Mouse (Mus musculus) lung, adult 2 months (tissue): ENCODE results near the gene Ppp1r11. TPM values are rescaled to one million over a fixed set of nuclear protein-coding genes. Genes with fewer than 3 reads are reported as not detected.

Experiments
- DNase-seq: peaks from one replicate; pipeline ENCODE4 v3.0.0; 2022
- H3K4me1 ChIP-seq: fragments of 200-500 bp; 2 replicates; pipeline ENCODE4 v1.6.1; 2011; ENCODE audit warnings: low read length; ENCODE audit not compliant: control insufficient read depth, insufficient read depth
- H3K4me3 ChIP-seq: fragments of 200-500 bp; replicated peaks from 2 replicates; pipeline ENCODE3; 2011; ENCODE audit warnings: low read depth, mild to moderate bottlenecking, control low read depth, low read length; ENCODE audit errors: extremely low read depth
- CTCF ChIP-seq: fragments of 200-500 bp; IDR thresholded peaks from 2 replicates; pipeline ENCODE4 v1.5.1; 2011; ENCODE audit warnings: mild to moderate bottlenecking, low read length, control low read depth; ENCODE audit not compliant: insufficient read depth
- POLR2A ChIP-seq: fragments of 200-500 bp; IDR thresholded peaks from 2 replicates; pipeline ENCODE4 v1.6.1; 2011; ENCODE audit warnings: low read depth, mild to moderate bottlenecking, control low read depth, low read length, borderline replicate concordance; ENCODE audit errors: extremely low read depth
- WGBS: fragments of 180-500 bp; shearing (Covaris S2); methylation state at CpG from one replicate; pipeline ENCODE4 v1.1.7; 2018; 5-methylcytosine and 5-hydroxymethylcytosine counted together
- polyA plus RNA-seq: library from polyadenylated mRNA; depleted of rRNA; stranded (reverse); fragments of >200 nt; gene quantifications from 2 replicates; pipeline ENCODE4 v1.2.3, GENCODE M21; 2012

Ppp1r11 gene
- polyA plus RNA-seq, 1 experiment = 58.3 TPM

DNA sequence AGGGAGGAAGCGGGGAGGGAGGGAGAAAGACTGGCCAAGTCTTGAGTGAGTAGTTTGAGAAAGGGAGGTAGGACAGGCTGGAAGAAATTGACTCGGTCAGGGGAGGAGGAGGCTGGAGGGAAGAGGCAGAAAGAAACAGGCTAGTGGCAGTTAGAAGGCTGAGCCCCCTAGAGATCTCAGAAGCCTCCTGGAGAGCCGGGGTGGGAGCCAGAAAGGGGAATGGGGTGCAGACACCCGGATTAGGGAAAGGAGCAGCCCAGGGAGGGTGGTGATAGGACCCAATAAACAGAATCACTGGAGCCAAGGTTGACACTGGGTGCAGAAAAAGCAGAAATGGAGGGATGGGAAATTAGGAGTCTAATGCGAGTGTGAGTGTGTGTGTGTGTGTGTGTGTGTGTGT lies 7.8 kb downstream of the Ppp1r11 start:
- WGBS = 16% methylated on average over 5 of the region's 5 CpGs
- H3K4me1 ChIP-seq = no peaks in the 10 kb centered on the region
- no peak for TF ChIP-seq CTCF
- TF ChIP-seq POLR2A = no peak
- DNase-seq = no peak
- peak overlapping the region; percentile 28 for H3K4me3 ChIP-seq

DNA sequence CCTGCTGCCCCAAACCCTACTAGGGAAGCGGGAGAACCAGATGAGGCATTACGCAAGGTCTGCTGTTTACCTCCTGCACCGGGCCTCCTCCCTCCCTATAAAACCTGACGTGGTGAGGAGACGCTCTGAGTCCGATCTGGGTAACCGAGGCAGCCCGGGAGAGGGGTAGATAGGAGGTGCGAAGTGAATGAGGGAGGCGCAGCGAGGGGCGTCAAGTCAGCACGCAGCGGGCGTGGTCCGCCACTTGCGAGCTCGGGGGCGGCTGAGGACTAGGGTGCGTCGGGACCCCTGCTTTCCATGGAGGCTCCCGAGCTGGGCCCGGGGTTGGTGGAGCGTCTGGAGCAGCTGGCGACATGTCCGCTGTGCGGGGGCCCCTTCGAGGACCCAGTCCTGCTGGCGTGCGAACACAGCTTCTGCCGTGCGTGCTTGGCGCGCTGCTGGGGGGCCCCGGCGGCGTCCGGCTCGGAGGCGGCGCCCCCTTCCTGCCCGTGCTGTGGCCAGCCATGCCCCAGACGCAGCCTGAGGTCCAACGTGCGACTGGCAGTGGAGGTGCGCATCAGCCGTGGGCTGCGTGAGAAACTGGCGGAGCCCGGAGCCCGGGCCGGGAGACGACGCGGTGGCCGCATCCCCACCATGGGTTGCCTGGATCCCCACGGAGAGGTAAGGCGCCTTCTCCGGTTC lies 8.6 kb downstream of the Ppp1r11 start, which contains the start of gene Rnf39:
Gene Rnf39 (plus strand): TSS at position 128 of the 681 bp plus-strand sequence.
- no peak for DNase-seq
- Histone ChIP-seq H3K4me3 (peak within 1 kb of the TSS; percentile 51), H3K4me1 (no peaks in the 10 kb centered on the region)
- no peak for TF ChIP-seq CTCF
- peak; percentile 82; the same call in 1 of the 2 replicates for TF ChIP-seq POLR2A
- WGBS = 2% methylated on average over 58 of the region's 59 CpGs

DNA sequence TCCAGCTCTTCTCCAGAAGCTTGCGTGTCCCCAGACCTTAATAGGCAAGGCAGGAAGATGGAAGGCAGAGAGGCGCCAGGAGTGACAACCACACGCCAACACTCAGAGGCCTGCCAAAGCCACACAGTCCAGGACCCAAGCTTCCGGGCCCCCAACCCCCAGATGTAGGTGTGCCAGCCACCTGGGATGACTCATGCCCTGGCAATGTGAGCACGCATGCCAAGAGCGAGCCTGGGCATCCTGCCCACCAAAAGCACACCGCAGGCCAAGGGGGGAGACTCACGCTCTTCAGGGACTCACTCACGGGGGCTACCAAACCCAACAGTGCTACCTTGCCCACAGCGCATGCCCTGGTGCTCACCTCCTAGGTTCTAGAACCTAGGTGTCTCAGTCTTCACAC lies 9.2 kb downstream of the Ppp1r11 start:
- no peaks in the 10 kb centered on the region for H3K4me1 ChIP-seq
- WGBS = 22% methylated on average over 10 of the region's 10 CpGs
- DNase-seq = peak; percentile 87
- peak overlapping the region; percentile 51 for H3K4me3 ChIP-seq
- TF ChIP-seq POLR2A (no peak), CTCF (no peak)

DNA sequence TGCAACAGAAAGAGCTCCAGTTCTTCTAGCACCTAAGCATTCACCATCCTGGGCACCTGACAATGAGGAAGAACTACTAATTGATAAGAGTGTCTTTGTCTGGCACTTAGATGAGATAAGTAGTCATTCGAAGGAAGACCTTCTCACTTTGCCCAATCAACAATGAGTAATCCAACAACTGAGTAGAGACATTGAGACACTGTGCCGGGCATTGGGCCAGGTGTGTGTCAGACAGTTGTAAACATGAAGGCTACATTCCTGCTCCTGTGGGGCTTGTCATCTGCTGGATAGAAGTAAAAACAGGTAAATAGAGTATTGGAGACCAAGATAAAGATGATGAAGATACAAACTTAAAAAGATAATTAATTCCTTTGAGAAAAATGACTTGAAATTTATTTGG lies 13.5 kb downstream of the Ppp1r11 start:
- no peak for DNase-seq
- Histone ChIP-seq H3K4me1 (no peaks in the 10 kb centered on the region), H3K4me3 (no peak overlapping the region)
- WGBS = 66% methylated on average over 2 of the region's 2 CpGs
- TF ChIP-seq CTCF (no peak), POLR2A (no peak)

- Histone ChIP-seq H3K4me3 (no peak overlapping the region), H3K4me1 (no peaks in the 10 kb centered on the region)
- 24% methylated on average over 2 of the region's 2 CpGs for WGBS
- no peak for TF ChIP-seq POLR2A
- no peak for TF ChIP-seq CTCF
- no peak for DNase-seq
These were observed 19.7 kb downstream of the Ppp1r11 start for GRCm38 (mm10) chr17:36931806-36932205.

DNA sequence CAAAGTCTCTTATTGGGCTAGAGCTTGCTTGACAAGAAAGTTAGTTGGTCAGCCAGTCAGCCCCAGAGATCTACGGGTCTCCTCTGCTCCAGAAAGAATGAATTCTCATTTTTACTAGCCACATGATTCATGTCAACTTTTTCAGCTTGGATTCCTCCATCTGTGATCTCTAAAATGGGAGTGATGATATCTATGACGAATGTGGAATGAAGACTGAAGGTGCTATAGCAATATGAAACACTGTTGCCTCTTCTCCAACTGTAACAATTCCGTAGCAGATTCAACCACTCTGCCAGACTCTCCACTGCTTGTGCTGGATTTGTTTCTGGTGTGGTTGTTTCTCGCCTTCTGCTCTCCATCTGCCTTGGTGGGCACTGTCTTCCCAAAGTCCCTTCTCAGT lies 20.4 kb downstream of the Ppp1r11 start:
- no peaks in the 10 kb centered on the region for H3K4me1 ChIP-seq
- DNase-seq = no peak
- 83% methylated on average over 4 of the region's 4 CpGs for WGBS
- H3K4me3 ChIP-seq = no peak overlapping the region
- TF ChIP-seq POLR2A (no peak), CTCF (no peak)

- TF ChIP-seq POLR2A (no peak), CTCF (no peak)
- no peak for DNase-seq
- WGBS = 54% methylated on average over 6 of the region's 6 CpGs
These were observed 21.3 kb downstream of the Ppp1r11 start for GRCm38 (mm10) chr17:36930233-36930632.

DNA sequence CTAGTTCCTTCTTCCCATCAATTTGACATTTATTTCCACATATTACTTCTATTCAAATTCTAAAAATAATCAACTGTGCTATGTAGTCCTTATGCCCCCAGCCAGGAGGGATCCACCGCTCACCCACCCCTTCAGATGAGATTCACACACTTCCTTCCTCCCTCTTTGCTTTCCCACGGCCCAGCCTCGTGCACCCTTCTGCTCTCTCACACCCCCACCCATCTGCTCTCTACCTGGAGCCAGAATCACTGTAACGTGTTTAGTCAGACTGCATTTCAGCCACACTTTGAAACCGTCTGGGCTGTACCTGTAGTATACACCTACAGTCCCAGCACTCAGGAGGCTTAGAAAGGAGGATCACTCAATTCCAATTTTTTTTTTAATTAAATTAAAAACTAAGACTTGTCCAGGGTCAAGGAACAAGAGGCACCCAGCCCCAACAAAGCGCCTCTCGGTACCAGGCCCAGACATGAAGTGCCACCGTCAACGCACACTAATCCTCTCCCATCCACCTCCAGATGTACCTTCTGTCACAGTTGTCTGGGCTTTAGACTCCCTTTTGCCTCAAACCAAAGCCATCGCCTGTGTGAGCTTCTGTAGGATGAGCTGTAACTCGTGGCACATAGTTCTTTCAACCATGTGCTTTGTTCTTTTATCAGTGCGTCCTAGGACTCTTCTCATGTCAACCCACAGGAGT lies 22.2 kb downstream of the Ppp1r11 start:
- Histone ChIP-seq H3K4me3 (no peak overlapping the region), H3K4me1 (no peaks in the 10 kb centered on the region)
- 72% methylated on average over 12 of the region's 12 CpGs for WGBS
- no peak for DNase-seq
- TF ChIP-seq POLR2A = no peak
- no peak for TF ChIP-seq CTCF

More at GRCm38 (mm10) chr17:36930233-36930632, 21.3 kb downstream of the Ppp1r11 start:
- Histone ChIP-seq H3K4me1 (no peaks in the 10 kb centered on the region), H3K4me3 (no peak overlapping the region)

GRCm38 (mm10) chr17:36927496-36928120 lies 23.9 kb downstream of the Ppp1r11 start:
- H3K4me3 ChIP-seq = no peak overlapping the region
- no peak for TF ChIP-seq CTCF
- no peak for TF ChIP-seq POLR2A
- no peaks in the 10 kb centered on the region for H3K4me1 ChIP-seq
- DNase-seq = no peak
- WGBS = 40% methylated on average over 10 of the region's 10 CpGs
